Mouse (Mus musculus) liver, adult 2 months (tissue): ENCODE data around the gene Defb22. TPM values are rescaled to one million over a fixed set of nuclear protein-coding genes. Genes with fewer than 3 reads are reported as not detected.

ENCODE experiments used
- DNase-seq: peaks from one replicate; pipeline ENCODE4 v3.0.0-alpha.2; 2011; ENCODE audit warnings: low read depth, low spot score; ENCODE audit errors: extremely low read depth
- H3K27ac ChIP-seq: fragments of 200-500 bp; replicated peaks from 2 replicates; pipeline ENCODE4 v1.5.1; 2012; ENCODE audit warnings: low read depth, mild to moderate bottlenecking, control low read depth, inconsistent platforms, low read length; ENCODE audit not compliant: insufficient read depth
- H3K27me3 ChIP-seq: fragments of 200-500 bp; 2 replicates; pipeline ENCODE4 v1.6.1; 2012; ENCODE audit warnings: mild to moderate bottlenecking, moderate library complexity, low read length, inconsistent platforms; ENCODE audit not compliant: control insufficient read depth, insufficient read depth
- H3K36me3 ChIP-seq: fragments of 200-500 bp; 2 replicates; pipeline ENCODE4 v1.6.1; 2012; ENCODE audit warnings: low read length, inconsistent platforms; ENCODE audit not compliant: control insufficient read depth, insufficient read depth
- H3K4me1 ChIP-seq: fragments of 200-500 bp; 2 replicates; pipeline ENCODE4 v1.6.1; 2011; ENCODE audit warnings: low read length; ENCODE audit not compliant: control insufficient read depth, insufficient read depth
- H3K4me3 ChIP-seq: fragments of 200-500 bp; 2 replicates; pipeline ENCODE4 v1.5.1; 2011; ENCODE audit warnings: low read depth, mild to moderate bottlenecking, control low read depth, low read length, moderate library complexity; ENCODE audit not compliant: insufficient read depth
- H3K79me2 ChIP-seq: fragments of 200-500 bp; 2 replicates; pipeline ENCODE4 v1.6.1; 2012; ENCODE audit warnings: inconsistent platforms, mild to moderate bottlenecking, low read length, moderate library complexity; ENCODE audit not compliant: control insufficient read depth, insufficient read depth
- H3K9ac ChIP-seq: fragments of 200-500 bp; 2 replicates; pipeline ENCODE4 v1.6.1; 2012; ENCODE audit warnings: low read depth, mild to moderate bottlenecking, control low read depth, inconsistent platforms, low read length
- CTCF ChIP-seq: fragments of 200-500 bp; IDR thresholded peaks from 2 replicates; pipeline ENCODE4 v1.5.1; 2011; ENCODE audit warnings: low read depth, low read length, control low read depth
- POLR2A ChIP-seq: fragments of 200-500 bp; IDR thresholded peaks from 2 replicates; pipeline ENCODE4 v1.6.1; 2011; ENCODE audit warnings: low read length, control low read depth; ENCODE audit not compliant: insufficient read depth; ENCODE audit errors: extremely low read depth
- WGBS: fragments of 180-500 bp; shearing (Covaris S2); methylation state at CpG from one replicate; pipeline ENCODE4 v1.1.7; 2018; 5-methylcytosine and 5-hydroxymethylcytosine counted together
- polyA plus RNA-seq: library from polyadenylated mRNA; depleted of rRNA; stranded (reverse); fragments of >200 nt; gene quantifications from 2 replicates; pipeline ENCODE4 v1.2.3, GENCODE M21; 2012
- total RNA-seq: library from RNA; depleted of rRNA; stranded (reverse); fragments of >200 nt; gene quantifications from 2 replicates; pipeline ENCODE4 v1.2.3, GENCODE M21; 2014

The Defb22 gene
- total and polyA plus RNA-seq, 2 experiments = not detected

DNA sequence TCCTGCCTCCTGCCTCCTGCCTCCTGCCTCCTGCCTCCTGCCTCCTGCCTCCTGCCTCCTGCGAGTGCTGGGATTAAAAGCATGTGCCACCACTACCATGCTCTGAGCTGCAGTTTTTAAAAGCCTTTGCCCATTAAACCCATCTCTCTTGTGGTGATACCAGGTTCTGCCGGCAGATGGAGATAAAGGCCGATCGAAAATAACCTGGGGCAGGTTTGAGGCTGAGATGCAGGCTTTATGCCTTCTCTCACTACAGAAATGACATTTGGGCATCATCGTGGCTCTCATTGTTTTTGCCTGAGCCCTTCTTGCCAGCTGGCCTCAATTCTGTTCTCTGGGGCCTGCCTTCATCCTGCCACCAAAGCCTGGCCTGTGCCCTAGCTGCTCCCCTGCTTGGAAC is 39.7 kb downstream of the Defb22 start:
- H3K4me1 ChIP-seq = no peaks in the 10 kb centered on the region
- no peak for DNase-seq
- no peak overlapping the region for H3K4me3 ChIP-seq
- no peaks in the 10 kb centered on the region for H3K27me3 ChIP-seq
- H3K79me2 ChIP-seq = no peaks in the 10 kb centered on the region
- H3K27ac ChIP-seq = no peak overlapping the region
- TF ChIP-seq POLR2A (no peak), CTCF (peak; percentile 44; the same call in 1 of the 2 replicates)
- no peak overlapping the region for H3K9ac ChIP-seq
- WGBS = 4% methylated on average over 5 of the region's 5 CpGs
- no peaks in the 10 kb centered on the region for H3K36me3 ChIP-seq

DNA sequence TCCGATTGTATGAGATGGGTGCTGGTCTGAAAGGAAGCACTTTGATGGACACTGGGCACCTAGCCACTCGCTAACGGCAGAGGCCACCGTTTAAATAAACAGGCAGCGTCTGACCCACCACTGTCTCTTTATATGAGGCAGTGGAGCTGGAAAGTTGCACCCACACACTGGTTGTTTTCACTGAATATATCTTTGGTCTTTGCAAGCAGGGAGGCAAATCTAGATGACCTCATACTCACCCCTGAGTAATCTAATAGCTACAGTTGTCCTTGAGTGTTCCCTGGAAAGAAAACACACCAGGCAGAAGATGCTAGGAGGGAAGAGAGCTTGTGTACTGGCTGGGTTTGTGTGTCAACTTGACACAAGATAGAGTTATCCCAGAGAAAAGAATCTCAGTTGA is 42.5 kb downstream of the Defb22 start:
- Histone ChIP-seq H3K4me1 (no peaks in the 10 kb centered on the region), H3K4me3 (no peak overlapping the region), H3K27ac (no peak overlapping the region), H3K27me3 (no peaks in the 10 kb centered on the region), H3K9ac (no peak overlapping the region), H3K36me3 (no peaks in the 10 kb centered on the region), H3K79me2 (no peaks in the 10 kb centered on the region)
- DNase-seq = no peak
- 15% methylated on average over 5 of the region's 5 CpGs for WGBS
- no peak for TF ChIP-seq CTCF
- TF ChIP-seq POLR2A = no peak

DNA sequence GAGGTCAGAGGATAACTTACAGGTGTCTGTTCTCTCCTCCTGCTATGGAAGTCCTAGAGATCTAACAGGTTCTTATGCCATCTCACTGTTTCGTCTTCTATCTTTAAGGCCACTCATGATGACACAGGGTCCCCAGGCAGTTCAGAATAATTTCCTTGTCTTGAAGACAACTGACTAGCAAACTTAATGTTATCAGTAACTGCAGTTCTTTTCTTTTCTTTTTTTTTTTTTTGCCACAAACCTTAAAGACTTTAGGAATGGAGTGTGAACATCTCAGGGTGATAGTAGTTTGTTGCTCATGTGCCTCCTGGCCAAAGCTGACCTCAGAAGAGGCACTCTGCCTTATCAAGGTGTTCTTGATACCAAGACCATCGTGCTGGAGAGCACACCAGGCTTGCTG is 43.3 kb downstream of the Defb22 start:
- no peaks in the 10 kb centered on the region for H3K36me3 ChIP-seq
- 46% methylated on average over 2 of the region's 2 CpGs for WGBS
- H3K79me2 ChIP-seq = no peaks in the 10 kb centered on the region
- no peak for DNase-seq
- no peak overlapping the region for H3K27ac ChIP-seq
- no peak overlapping the region for H3K4me3 ChIP-seq
- no peak overlapping the region for H3K9ac ChIP-seq
- TF ChIP-seq CTCF (no peak), POLR2A (no peak)
- H3K27me3 ChIP-seq = no peaks in the 10 kb centered on the region
- H3K4me1 ChIP-seq = no peaks in the 10 kb centered on the region

DNA sequence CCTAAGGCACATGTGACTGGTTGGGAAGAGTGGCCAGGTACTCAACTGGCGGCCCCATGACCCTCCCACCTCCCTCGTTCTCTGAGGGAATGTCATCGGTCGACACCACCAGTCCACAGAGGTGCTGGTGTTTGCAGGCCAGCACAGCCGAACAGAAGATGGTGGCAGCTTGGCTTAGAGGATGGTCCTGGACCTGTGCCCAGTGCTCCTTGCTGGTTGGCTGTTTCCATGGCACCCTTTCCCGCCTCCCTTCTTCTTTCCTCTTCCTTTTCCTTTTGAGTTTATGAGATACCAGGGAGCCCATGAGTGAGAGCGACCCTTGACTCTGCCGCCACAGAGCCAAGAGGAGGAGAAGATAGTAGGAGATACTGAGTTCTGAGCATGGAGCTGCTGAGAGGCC is 46.7 kb downstream of the Defb22 start:
- 79% methylated on average over 8 of the region's 8 CpGs for WGBS
- no peak for TF ChIP-seq POLR2A
- TF ChIP-seq CTCF = no peak
- Histone ChIP-seq H3K4me3 (no peak overlapping the region), H3K4me1 (no peaks in the 10 kb centered on the region), H3K27ac (no peak overlapping the region), H3K9ac (no peak overlapping the region), H3K79me2 (no peaks in the 10 kb centered on the region), H3K27me3 (no peaks in the 10 kb centered on the region), H3K36me3 (no peaks in the 10 kb centered on the region)
- no peak for DNase-seq

DNA sequence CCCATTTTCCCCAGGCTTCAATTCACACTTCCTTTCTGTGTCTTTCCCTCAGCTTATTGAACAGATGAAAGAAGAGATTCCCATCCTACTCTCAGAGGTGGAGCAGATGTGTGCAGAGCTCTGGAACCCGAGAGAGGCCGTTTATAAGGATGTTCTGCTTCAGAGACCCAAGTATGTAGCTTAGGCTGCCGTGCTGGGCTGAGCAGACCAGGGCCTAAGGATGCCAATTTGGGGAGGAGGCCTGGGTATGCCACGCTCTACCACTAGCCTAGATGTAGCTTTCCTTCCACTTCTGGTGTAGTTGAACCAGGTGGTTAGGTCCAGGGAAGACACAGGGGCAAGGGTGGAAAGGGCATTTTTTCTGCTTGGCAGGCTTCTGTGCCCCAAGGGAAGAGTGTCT is 47.6 kb downstream of the Defb22 start:
- Histone ChIP-seq H3K9ac (no peak overlapping the region), H3K4me3 (no peak overlapping the region), H3K4me1 (peaks cover 1% of the 10 kb centered on the region; the same call in 1 of the 2 replicates), H3K36me3 (no peaks in the 10 kb centered on the region), H3K27me3 (no peaks in the 10 kb centered on the region), H3K27ac (no peak overlapping the region), H3K79me2 (no peaks in the 10 kb centered on the region)
- TF ChIP-seq CTCF = no peak
- TF ChIP-seq POLR2A = no peak
- 93% methylated on average over 4 of the region's 4 CpGs for WGBS
- no peak for DNase-seq

DNA sequence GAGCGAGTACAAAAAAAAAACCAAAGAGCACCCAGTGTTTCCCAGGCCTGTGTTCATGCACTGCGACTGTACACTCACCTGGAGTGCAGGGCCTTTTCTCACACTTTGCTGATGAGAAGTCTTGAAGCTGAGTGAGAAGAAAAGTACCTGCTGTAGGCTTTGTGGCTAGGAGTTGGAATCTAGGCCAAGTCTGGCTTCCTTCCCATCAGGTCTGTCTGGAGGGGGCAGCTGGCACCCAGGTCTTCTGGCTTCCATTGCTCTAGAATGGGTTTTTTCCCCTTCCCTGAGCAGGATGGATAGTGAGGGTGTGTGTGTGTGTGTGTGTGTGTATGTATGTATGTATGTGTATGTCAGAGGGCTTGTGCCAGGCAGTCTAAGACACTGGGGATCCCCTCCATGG is 50.1 kb downstream of the Defb22 start:
- 95% methylated on average over 2 of the region's 2 CpGs for WGBS
- H3K4me3 ChIP-seq = no peak overlapping the region
- no peak overlapping the region for H3K27ac ChIP-seq
- no peak for DNase-seq
- H3K4me1 ChIP-seq = peaks cover 2% of the 10 kb centered on the region; the same call in 1 of the 2 replicates
- H3K9ac ChIP-seq = no peak overlapping the region
- TF ChIP-seq CTCF (no peak), POLR2A (no peak)
- H3K27me3 ChIP-seq = no peaks in the 10 kb centered on the region
- no peaks in the 10 kb centered on the region for H3K79me2 ChIP-seq
- H3K36me3 ChIP-seq = no peaks in the 10 kb centered on the region
